Mouse (Mus musculus): ENCODE results near the gene Anapc15. TPM values are rescaled to one million over a fixed set of nuclear protein-coding genes. Genes with fewer than 3 reads are reported as not detected.
"Not testable (repeated sequence)": the region's sequence is repeated elsewhere in the genome, so short reads cannot be mapped to it uniquely, and the experiment has no call there.

Anapc15 gene
- polyA plus RNA-seq, 1 experiment from 2014 or later: 47.2 TPM

DNA sequence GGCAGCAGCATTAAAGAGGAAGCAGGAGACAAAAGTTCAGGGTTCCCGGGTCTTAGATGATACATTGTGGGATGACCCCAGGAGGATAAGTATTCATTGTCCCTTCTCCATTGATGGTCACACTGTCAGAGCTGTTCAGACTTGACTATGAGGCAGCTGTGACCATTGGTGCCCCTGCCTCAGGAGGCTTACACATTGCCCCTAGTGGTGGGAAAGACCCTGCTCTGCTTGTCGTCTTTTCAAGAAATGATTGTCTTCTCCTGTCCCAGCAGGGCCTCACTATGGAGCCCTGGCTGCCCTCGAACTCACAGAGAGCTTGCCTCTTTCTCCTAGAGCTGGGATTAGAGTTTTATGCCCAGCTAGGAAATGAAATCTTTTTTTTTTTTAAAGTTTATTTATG, 48.5 kb downstream of the Anapc15 start:
- peak; percentile 50 for TF ChIP-seq CTCF (IDR thresholded peaks at IDR 0.05; ENCODE audit: low read depth)
- H3K4me1 ChIP-seq (replicated peaks; ENCODE audit: insufficient read depth, low read length): no peaks in the 10 kb centered on the region
- no peaks in the 10 kb centered on the region for H3K9me3 ChIP-seq (replicated peaks; ENCODE audit: low read length)
- H3K27ac ChIP-seq: no peak overlapping the region
- peaks cover 37% of the 10 kb centered on the region for H3K36me3 ChIP-seq (ENCODE audit: insufficient read depth, low read length)
- no peak for ATAC-seq (replicated peaks; ENCODE audit: low FRiP score, low read depth)
- no peak overlapping the region for H3K9ac ChIP-seq (ENCODE audit: low read depth, low read length)
- no peaks in the 10 kb centered on the region for H3K27me3 ChIP-seq (ENCODE audit: insufficient read depth, low read length)
- H3K4me3 ChIP-seq (replicated peaks; ENCODE audit: low read depth, low read length): no peak overlapping the region
- peak; percentile 31 for DNase-seq (ENCODE audit: low spot score)
- H3K4me2 ChIP-seq (ENCODE audit: low read length): no peak overlapping the region
- WGBS: 67% methylated on average over 3 of the region's 3 CpGs

DNA sequence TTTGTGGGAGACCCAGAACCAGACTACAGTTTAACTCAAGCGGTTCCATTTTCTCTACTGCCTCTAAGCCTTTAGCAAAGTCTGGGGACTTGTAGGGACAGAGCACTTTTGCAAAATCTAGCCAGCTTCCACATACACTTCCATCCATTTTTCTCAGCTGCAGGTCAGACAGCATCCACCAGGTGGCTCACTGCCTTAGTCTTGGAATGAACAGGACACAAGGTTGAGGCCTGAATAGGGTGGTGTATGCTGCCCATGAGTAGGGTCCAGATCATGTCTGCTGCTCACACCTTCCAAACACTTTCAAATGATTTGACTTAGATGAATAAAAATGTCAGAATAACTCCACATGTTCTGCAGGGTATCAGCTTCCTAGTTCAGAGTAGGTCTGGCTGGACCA, 54.6 kb downstream of the Anapc15 start:
- peak; percentile 89 for TF ChIP-seq CTCF (IDR thresholded peaks at IDR 0.05; ENCODE audit: low read depth)
- 38% methylated on average over 1 of the region's 1 CpGs for WGBS
- Histone ChIP-seq H3K4me1 (replicated peaks; ENCODE audit: insufficient read depth, low read length) (no peaks in the 10 kb centered on the region), H3K9ac (ENCODE audit: low read depth, low read length) (no peak overlapping the region), H3K27me3 (ENCODE audit: insufficient read depth, low read length) (no peaks in the 10 kb centered on the region), H3K36me3 (ENCODE audit: insufficient read depth, low read length) (peaks cover 10% of the 10 kb centered on the region), H3K27ac (no peak overlapping the region), H3K4me3 (replicated peaks; ENCODE audit: low read depth, low read length) (no peak overlapping the region), H3K9me3 (replicated peaks; ENCODE audit: low read length) (no peaks in the 10 kb centered on the region), H3K4me2 (ENCODE audit: low read length) (no peak overlapping the region)
- ATAC-seq (replicated peaks; ENCODE audit: low FRiP score, low read depth) (peak; percentile 77), DNase-seq (ENCODE audit: low spot score) (peak; percentile 82)

GRCm38 (mm10) chr7:101925892-101926291, 62.4 kb downstream of the Anapc15 start:
- not testable (repeated sequence) for H3K27me3 ChIP-seq (ENCODE audit: insufficient read depth, low read length); DNase-seq (ENCODE audit: low spot score); ATAC-seq (replicated peaks; ENCODE audit: low FRiP score, low read depth)

GRCm38 (mm10) chr7:101928093-101928492, 64.6 kb downstream of the Anapc15 start:
- WGBS: 74% methylated on average over 3 of the region's 3 CpGs
- ATAC-seq (replicated peaks; ENCODE audit: low FRiP score, low read depth): no peak

More at GRCm38 (mm10) chr7:101925892-101926291, 62.4 kb downstream of the Anapc15 start:
- H3K4me1 ChIP-seq (replicated peaks; ENCODE audit: insufficient read depth, low read length); H3K36me3 ChIP-seq (ENCODE audit: insufficient read depth, low read length); H3K4me3 ChIP-seq (replicated peaks; ENCODE audit: low read depth, low read length); H3K27ac ChIP-seq; H3K9ac ChIP-seq (ENCODE audit: low read depth, low read length); H3K9me3 ChIP-seq (replicated peaks; ENCODE audit: low read length); H3K4me2 ChIP-seq (ENCODE audit: low read length): not testable (repeated sequence)
- peak; percentile 33 for TF ChIP-seq CTCF (IDR thresholded peaks at IDR 0.05; ENCODE audit: low read depth)

GRCm38 (mm10) chr7:101932551-101932950, 69.0 kb downstream of the Anapc15 start:
- H3K27ac ChIP-seq: no peak overlapping the region
- DNase-seq (ENCODE audit: low spot score) (no peak), ATAC-seq (replicated peaks; ENCODE audit: low FRiP score, low read depth) (no peak)
- no peaks in the 10 kb centered on the region for H3K9me3 ChIP-seq (replicated peaks; ENCODE audit: low read length)
- H3K4me1 ChIP-seq (replicated peaks; ENCODE audit: insufficient read depth, low read length): no peaks in the 10 kb centered on the region; the same call in 1 of the 2 replicates
- 84% methylated on average over 1 of the region's 1 CpGs for WGBS
- peak overlapping the region; percentile 76; the same call in 1 of the 2 replicates for H3K4me2 ChIP-seq (ENCODE audit: low read length)
- no peaks in the 10 kb centered on the region for H3K36me3 ChIP-seq (ENCODE audit: insufficient read depth, low read length)
- no peaks in the 10 kb centered on the region for H3K27me3 ChIP-seq (ENCODE audit: insufficient read depth, low read length)
- no peak overlapping the region for H3K4me3 ChIP-seq (replicated peaks; ENCODE audit: low read depth, low read length)
- H3K9ac ChIP-seq (ENCODE audit: low read depth, low read length): no peak overlapping the region
- TF ChIP-seq CTCF (IDR thresholded peaks at IDR 0.05; ENCODE audit: low read depth): no peak

More at GRCm38 (mm10) chr7:101928093-101928492, 64.6 kb downstream of the Anapc15 start:
- H3K4me1 ChIP-seq (replicated peaks; ENCODE audit: insufficient read depth, low read length): no peaks in the 10 kb centered on the region; the same call in 1 of the 2 replicates
- DNase-seq (ENCODE audit: low spot score): no peak
- no peaks in the 10 kb centered on the region for H3K36me3 ChIP-seq (ENCODE audit: insufficient read depth, low read length)
- TF ChIP-seq CTCF (IDR thresholded peaks at IDR 0.05; ENCODE audit: low read depth): no peak
- H3K9me3 ChIP-seq (replicated peaks; ENCODE audit: low read length): no peaks in the 10 kb centered on the region
- H3K4me2 ChIP-seq (ENCODE audit: low read length): no peak overlapping the region
- no peak overlapping the region for H3K9ac ChIP-seq (ENCODE audit: low read depth, low read length)
- H3K4me3 ChIP-seq (replicated peaks; ENCODE audit: low read depth, low read length): no peak overlapping the region
- H3K27ac ChIP-seq: no peak overlapping the region
- H3K27me3 ChIP-seq (ENCODE audit: insufficient read depth, low read length): no peaks in the 10 kb centered on the region

- Histone ChIP-seq H3K9me3 (replicated peaks; ENCODE audit: low read length) (no peaks in the 10 kb centered on the region), H3K36me3 (ENCODE audit: insufficient read depth, low read length) (no peaks in the 10 kb centered on the region), H3K4me1 (replicated peaks; ENCODE audit: insufficient read depth, low read length) (no peaks in the 10 kb centered on the region; the same call in 1 of the 2 replicates), H3K4me2 (ENCODE audit: low read length) (peak overlapping the region; percentile 76), H3K9ac (ENCODE audit: low read depth, low read length) (peak overlapping the region; percentile 56), H3K27me3 (ENCODE audit: insufficient read depth, low read length) (no peaks in the 10 kb centered on the region), H3K27ac (peak overlapping the region; percentile 75), H3K4me3 (replicated peaks; ENCODE audit: low read depth, low read length) (peak overlapping the region; percentile 63)
- peak; percentile 39 for DNase-seq (ENCODE audit: low spot score)
- peak; percentile 37; the same call in 1 of the 2 replicates for ATAC-seq (replicated peaks; ENCODE audit: low FRiP score, low read depth)
- WGBS: 2% methylated on average over 15 of the region's 15 CpGs
- TF ChIP-seq CTCF (IDR thresholded peaks at IDR 0.05; ENCODE audit: low read depth): no peak
Measured at GRCm38 (mm10) chr7:101933300-101933699, 69.8 kb downstream of the Anapc15 start.

All from kidney, postnatal 0 days (tissue).